Mouse (Mus musculus): ENCODE measurements around the gene Ppp1r3c.
"Not testable (repeated sequence)": the region's sequence is repeated elsewhere in the genome, so short reads cannot be mapped to it uniquely, and the experiment has no call there.

Gene Ppp1r3c

GRCm38 (mm10) chr19:36736537-36736936 lies at the start of gene Ppp1r3c:
Gene Ppp1r3c, minus strand, starts transcription at chr19:36736653.
- DNase-seq (ENCODE audit: low spot score), result peak; percentile 94

- no peak for DNase-seq (ENCODE audit: low spot score)
These were observed 46.7 kb upstream of the Ppp1r3c start for GRCm38 (mm10) chr19:36783179-36783578.

GRCm38 (mm10) chr19:36782591-36782990 lies 46.1 kb upstream of the Ppp1r3c start:
- no peak for DNase-seq (ENCODE audit: low spot score)

GRCm38 (mm10) chr19:36781996-36782395 lies 45.5 kb upstream of the Ppp1r3c start:
- DNase-seq (ENCODE audit: low spot score), result no peak

GRCm38 (mm10) chr19:36780375-36780774 lies 43.9 kb upstream of the Ppp1r3c start:
- no peak for DNase-seq (ENCODE audit: low spot score)

GRCm38 (mm10) chr19:36779765-36780164 lies 43.3 kb upstream of the Ppp1r3c start:
- DNase-seq (ENCODE audit: low spot score), result no peak

GRCm38 (mm10) chr19:36775531-36775930 lies 39.1 kb upstream of the Ppp1r3c start:
- DNase-seq (ENCODE audit: low spot score), result no peak

GRCm38 (mm10) chr19:36773716-36774459 lies 37.4 kb upstream of the Ppp1r3c start:
- DNase-seq (ENCODE audit: low spot score), result no peak

GRCm38 (mm10) chr19:36768084-36768483 lies 31.6 kb upstream of the Ppp1r3c start:
- no peak for DNase-seq (ENCODE audit: low spot score)

GRCm38 (mm10) chr19:36764451-36764850 lies 28.0 kb upstream of the Ppp1r3c start:
- no peak for DNase-seq (ENCODE audit: low spot score)

- no peak for DNase-seq (ENCODE audit: low spot score)
These were observed 12.5 kb upstream of the Ppp1r3c start for GRCm38 (mm10) chr19:36748996-36749395.

GRCm38 (mm10) chr19:36742331-36742730 lies 5.9 kb upstream of the Ppp1r3c start:
- DNase-seq (ENCODE audit: low spot score), result no peak

- no peak for DNase-seq (ENCODE audit: low spot score)
These were observed 3.2 kb upstream of the Ppp1r3c start for GRCm38 (mm10) chr19:36739566-36740211.

- DNase-seq (ENCODE audit: low spot score), result no peak
These were observed 1.6 kb upstream of the Ppp1r3c start for GRCm38 (mm10) chr19:36738009-36738408.

- DNase-seq (ENCODE audit: low spot score), result no peak
These were observed 634 bp upstream of the Ppp1r3c start for GRCm38 (mm10) chr19:36737087-36737486.

GRCm38 (mm10) chr19:36734308-36735038 lies 2.0 kb downstream of the Ppp1r3c start:
- no peak for DNase-seq (ENCODE audit: low spot score)

- no peak for DNase-seq (ENCODE audit: low spot score)
These were observed 3.1 kb downstream of the Ppp1r3c start for GRCm38 (mm10) chr19:36733191-36733943.

GRCm38 (mm10) chr19:36731310-36731709 lies 5.1 kb downstream of the Ppp1r3c start:
- peak; percentile 58 for DNase-seq (ENCODE audit: low spot score)

GRCm38 (mm10) chr19:36730414-36730813 lies 6.0 kb downstream of the Ppp1r3c start:
- not testable (repeated sequence) for DNase-seq (ENCODE audit: low spot score)

GRCm38 (mm10) chr19:36728741-36729460 lies 7.6 kb downstream of the Ppp1r3c start:
- no peak for DNase-seq (ENCODE audit: low spot score)

- DNase-seq (ENCODE audit: low spot score), result no peak
These were observed 11.5 kb downstream of the Ppp1r3c start for GRCm38 (mm10) chr19:36724970-36725369.

Measured in yolk sac, embryonic 10.5 days (tissue).